Comparison of ENCODE assay signal across 13 mouse cellular contexts in genomic region chr4:71351880-71352279, GRCm38 (mm10).
"Had no signal": no experiment of that assay in that cellular context is flagged by ENCODE, and none has a peak within 500 bp of the region (broad histone marks: within the 10 kb centered on the region; RNA-seq: fewer than 3 reads in every experiment).

No protein-coding gene starts in this region.

- H3K9ac ChIP-seq: kidney, embryonic 15.5 days; limb, embryonic 12.5 days; liver, embryonic 14.5 days; midbrain, embryonic 13.5 days; stomach, embryonic 15.5 days had no signal

- H3K36me3 ChIP-seq: kidney, embryonic 15.5 days; limb, embryonic 12.5 days; midbrain, embryonic 13.5 days; stomach, embryonic 15.5 days had no signal

- H3K9me3 ChIP-seq: kidney, embryonic 15.5 days; limb, embryonic 12.5 days; midbrain, embryonic 13.5 days; stomach, embryonic 15.5 days had no signal

- H3K4me2 ChIP-seq: kidney, embryonic 15.5 days; limb, embryonic 12.5 days; midbrain, embryonic 13.5 days; stomach, embryonic 15.5 days had no signal

- DNase-seq: kidney, adult 18-20 months; kidney, postnatal 25 days; liver; lung, adult 2 months; lung, postnatal 14 days; right cerebral cortex, postnatal 14 days; thymus, adult 18-20 months; thymus, postnatal 14 days had no signal

- H3K27me3 ChIP-seq: kidney, embryonic 15.5 days; limb, embryonic 12.5 days; midbrain, embryonic 13.5 days; stomach, embryonic 15.5 days had no signal

- H3K27ac ChIP-seq: kidney, embryonic 15.5 days; limb, embryonic 12.5 days; liver, embryonic 14.5 days; midbrain, embryonic 13.5 days; stomach, embryonic 15.5 days had no signal

- H3K4me3 ChIP-seq: kidney, embryonic 15.5 days; limb, embryonic 12.5 days; midbrain, embryonic 13.5 days; stomach, embryonic 15.5 days had no signal

- H3K4me1 ChIP-seq: kidney, embryonic 15.5 days; limb, embryonic 12.5 days; midbrain, embryonic 13.5 days; stomach, embryonic 15.5 days had no signal

- ATAC-seq: midbrain, embryonic 13.5 days had no signal
